Mouse (Mus musculus): ENCODE results near the gene 0610030E20Rik.

The 0610030E20Rik gene

GRCm38 (mm10) chr6:72390795-72391521 lies 43.8 kb downstream of the 0610030E20Rik start:
- DNase-seq (ENCODE audit: low spot score in 2 of 2) = peak in 1 of 2 experiments; percentile 37

GRCm38 (mm10) chr6:72392341-72392740 lies 45.2 kb downstream of the 0610030E20Rik start:
- no peak for DNase-seq (ENCODE audit: low spot score in 2 of 2)

DNA sequence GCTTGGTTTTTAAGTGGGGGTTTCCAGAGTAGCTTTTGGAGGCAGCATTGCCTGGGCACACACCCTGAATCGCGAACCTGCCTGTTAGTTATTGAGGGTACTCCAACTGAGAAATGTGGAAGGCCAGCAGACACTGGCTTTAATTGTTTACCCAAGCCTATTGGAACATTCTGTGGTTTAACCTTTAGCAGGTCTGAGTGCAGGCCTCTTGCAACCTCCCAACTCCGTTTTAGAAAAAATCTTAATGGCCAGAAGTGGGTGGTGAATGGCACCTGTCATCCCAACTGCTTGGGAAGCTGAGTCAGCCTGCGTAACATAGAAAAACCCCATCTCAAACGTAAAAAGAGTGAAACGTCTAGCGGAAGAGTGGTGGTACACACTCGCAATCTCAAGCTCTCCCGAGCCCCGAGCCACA lies 49.7 kb downstream of the 0610030E20Rik start:
- no peak for DNase-seq (ENCODE audit: low spot score in 2 of 2)

DNA sequence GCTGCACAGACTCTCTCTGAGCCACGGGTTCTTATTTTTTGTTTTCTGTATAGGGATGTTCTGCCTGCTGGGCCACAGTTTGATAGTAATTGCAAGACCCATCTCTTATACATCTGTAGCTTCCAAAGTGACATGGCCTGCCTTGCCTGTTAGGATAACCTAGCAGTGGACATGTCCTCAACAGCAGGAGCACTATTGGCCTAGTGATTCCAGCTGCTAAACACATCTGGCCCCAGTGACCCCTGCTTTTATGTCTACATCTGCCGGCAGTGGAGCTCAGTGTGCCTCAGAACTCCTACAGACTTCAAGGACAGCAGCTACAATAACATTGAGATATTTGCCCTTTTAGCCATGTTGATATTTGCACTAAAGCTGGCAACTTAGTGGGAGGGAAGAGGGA lies 52.9 kb downstream of the 0610030E20Rik start:
- DNase-seq (ENCODE audit: low spot score in 2 of 2) = no peak

- DNase-seq (ENCODE audit: low spot score in 2 of 2) = peak; percentile 72 to 77
Measured at GRCm38 (mm10) chr6:72401875-72402274, 54.8 kb downstream of the 0610030E20Rik start.
